Mouse (Mus musculus): ENCODE measurements at regions not wholly inside any gene's neighbourhood (a gene's known extent, or its start where the extent isn't known, plus 50 kb on each side); places are given as distances from the start of the nearest gene placed in this dataset.

GRCm38 (mm10) chr7:119384670-119385241 is 74.3 kb downstream of the Gp2 start:
- ATAC-seq (ENCODE audit: low FRiP score, low read depth) (peak; percentile 34; the same call in 1 of the 2 replicates), DNase-seq (ENCODE audit: low spot score) (no peak)
- Histone ChIP-seq H3K4me2 (replicated peaks; ENCODE audit: low read depth, low read length, severe bottlenecking) (no peak overlapping the region), H3K27ac (replicated peaks; ENCODE audit: low read depth, low read length) (no peak overlapping the region), H3K36me3 (ENCODE audit: control insufficient read depth, insufficient read depth, low read length) (no peaks in the 10 kb centered on the region), H3K4me1 (ENCODE audit: control insufficient read depth, insufficient read depth, low read length) (no peaks in the 10 kb centered on the region), H3K4me3 (replicated peaks; ENCODE audit: low read length) (no peak overlapping the region), H3K9me3 (ENCODE audit: control insufficient read depth, low read length) (no peaks in the 10 kb centered on the region), H3K27me3 (ENCODE audit: control insufficient read depth, insufficient read depth, low read length) (no peaks in the 10 kb centered on the region), H3K9ac (ENCODE audit: low read depth, low read length, severe bottlenecking) (no peak overlapping the region)
- TF ChIP-seq POLR2A (IDR thresholded peaks at IDR 0.05; ENCODE audit: borderline replicate concordance, extremely low read depth, insufficient read depth, insufficient read length) = no peak
- 69% methylated on average over 7 of the region's 7 CpGs for WGBS

DNA sequence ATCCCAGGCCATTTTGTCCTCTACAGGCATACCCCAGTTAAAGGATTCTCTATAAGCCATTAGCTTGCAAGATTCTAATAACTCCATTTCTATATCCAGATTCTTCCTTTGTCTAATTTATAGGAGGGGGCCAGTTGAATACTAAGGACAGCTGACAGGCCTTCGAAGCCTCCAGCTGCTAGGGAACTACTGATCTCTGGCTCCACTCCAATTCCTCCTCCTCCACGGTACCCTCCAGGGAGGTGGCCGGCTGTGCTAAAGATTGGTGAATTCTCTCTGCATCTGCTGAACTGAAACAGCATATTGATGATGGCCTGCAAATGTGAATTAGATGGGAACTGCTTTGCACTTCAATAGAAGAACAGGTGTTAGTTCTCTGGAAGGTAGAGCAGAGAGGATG is 79.2 kb downstream of the Gp2 start:
- ATAC-seq (ENCODE audit: low FRiP score, low read depth) = no peak
- WGBS = 68% methylated on average over 3 of the region's 3 CpGs
- peak; percentile 36 for DNase-seq (ENCODE audit: low spot score)

DNA sequence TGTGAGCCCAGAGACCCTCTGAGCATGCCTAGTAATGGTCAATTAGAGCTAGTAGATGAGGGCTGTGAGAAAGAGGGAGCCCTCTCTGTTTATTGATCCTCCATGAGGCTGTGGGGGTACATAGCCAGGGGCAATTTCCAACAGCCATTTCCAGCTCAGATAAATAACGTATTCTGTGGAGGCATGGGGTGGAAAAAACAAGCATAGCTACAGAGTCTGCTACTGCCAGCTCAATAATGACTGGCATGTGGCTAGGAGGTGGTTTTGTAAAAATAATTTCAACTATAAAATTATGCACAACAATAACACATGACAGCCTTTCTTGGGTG is 94.9 kb downstream of the Gp2 start:
- Histone ChIP-seq H3K9me3 (ENCODE audit: control insufficient read depth, low read length) (no peaks in the 10 kb centered on the region), H3K36me3 (ENCODE audit: control insufficient read depth, insufficient read depth, low read length) (no peaks in the 10 kb centered on the region), H3K4me1 (ENCODE audit: control insufficient read depth, insufficient read depth, low read length) (no peaks in the 10 kb centered on the region), H3K9ac (ENCODE audit: low read depth, low read length, severe bottlenecking) (no peak overlapping the region), H3K27me3 (ENCODE audit: control insufficient read depth, insufficient read depth, low read length) (no peaks in the 10 kb centered on the region), H3K27ac (replicated peaks; ENCODE audit: low read depth, low read length) (no peak overlapping the region), H3K4me3 (replicated peaks; ENCODE audit: low read length) (no peak overlapping the region), H3K4me2 (replicated peaks; ENCODE audit: low read depth, low read length, severe bottlenecking) (no peak overlapping the region)
- ATAC-seq (ENCODE audit: low FRiP score, low read depth) (no peak), DNase-seq (ENCODE audit: low spot score) (no peak)
- TF ChIP-seq POLR2A (IDR thresholded peaks at IDR 0.05; ENCODE audit: borderline replicate concordance, extremely low read depth, insufficient read depth, insufficient read length) = no peak
- 36% methylated on average over 1 of the region's 1 CpGs for WGBS

More for the DNA sequence above, 79.2 kb downstream of the Gp2 start:
- Histone ChIP-seq H3K9me3 (ENCODE audit: control insufficient read depth, low read length) (no peaks in the 10 kb centered on the region), H3K4me3 (replicated peaks; ENCODE audit: low read length) (no peak overlapping the region), H3K4me2 (replicated peaks; ENCODE audit: low read depth, low read length, severe bottlenecking) (no peak overlapping the region), H3K27me3 (ENCODE audit: control insufficient read depth, insufficient read depth, low read length) (no peaks in the 10 kb centered on the region), H3K4me1 (ENCODE audit: control insufficient read depth, insufficient read depth, low read length) (no peaks in the 10 kb centered on the region), H3K9ac (ENCODE audit: low read depth, low read length, severe bottlenecking) (no peak overlapping the region), H3K36me3 (ENCODE audit: control insufficient read depth, insufficient read depth, low read length) (no peaks in the 10 kb centered on the region), H3K27ac (replicated peaks; ENCODE audit: low read depth, low read length) (no peak overlapping the region)
- TF ChIP-seq POLR2A (IDR thresholded peaks at IDR 0.05; ENCODE audit: borderline replicate concordance, extremely low read depth, insufficient read depth, insufficient read length) = no peak

DNA sequence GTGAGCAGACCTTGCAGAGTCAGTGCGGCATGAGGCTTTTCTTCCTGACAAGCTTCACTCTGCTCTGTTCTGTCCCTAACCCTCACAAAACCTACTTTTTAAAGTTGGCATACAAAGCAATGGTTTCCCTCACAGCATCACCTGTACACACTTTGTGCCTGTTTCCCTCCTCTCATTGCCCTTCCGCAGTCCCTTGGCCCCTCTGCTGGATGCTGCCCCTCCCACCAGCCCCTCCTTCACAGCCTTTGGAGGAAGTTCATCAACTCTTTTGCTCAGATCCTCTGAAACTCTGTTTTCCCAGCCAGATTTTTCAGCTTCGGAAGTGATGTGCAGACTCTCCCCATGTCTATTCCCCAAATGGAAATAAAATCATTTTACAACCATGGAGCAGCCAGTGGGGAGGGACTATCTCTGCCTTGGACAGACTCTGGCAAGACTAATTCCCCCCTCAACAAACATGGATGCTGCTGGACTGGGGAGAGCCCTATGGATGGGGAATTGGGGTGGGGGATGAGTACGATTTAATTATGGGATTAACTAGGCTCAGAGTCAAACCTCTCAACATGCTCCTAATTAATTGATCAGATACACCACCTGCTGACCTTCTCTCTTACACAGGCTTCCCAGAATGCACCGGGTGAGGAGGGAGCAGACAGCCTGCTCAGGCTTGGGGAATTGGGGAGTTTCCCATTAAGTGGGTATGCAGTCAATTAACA is 95.4 kb downstream of the Gp2 start:
- H3K4me1 ChIP-seq (ENCODE audit: control insufficient read depth, insufficient read depth, low read length) = no peaks in the 10 kb centered on the region
- H3K4me2 ChIP-seq (replicated peaks; ENCODE audit: low read depth, low read length, severe bottlenecking) = no peak overlapping the region
- no peak for ATAC-seq (ENCODE audit: low FRiP score, low read depth)
- WGBS = 51% methylated on average over 5 of the region's 5 CpGs
- no peaks in the 10 kb centered on the region for H3K9me3 ChIP-seq (ENCODE audit: control insufficient read depth, low read length)
- H3K9ac ChIP-seq (ENCODE audit: low read depth, low read length, severe bottlenecking) = no peak overlapping the region
- H3K27ac ChIP-seq (replicated peaks; ENCODE audit: low read depth, low read length) = no peak overlapping the region
- H3K27me3 ChIP-seq (ENCODE audit: control insufficient read depth, insufficient read depth, low read length) = no peaks in the 10 kb centered on the region
- no peak for TF ChIP-seq POLR2A (IDR thresholded peaks at IDR 0.05; ENCODE audit: borderline replicate concordance, extremely low read depth, insufficient read depth, insufficient read length)
- DNase-seq (ENCODE audit: low spot score) = no peak
- H3K36me3 ChIP-seq (ENCODE audit: control insufficient read depth, insufficient read depth, low read length) = no peaks in the 10 kb centered on the region
- no peak overlapping the region for H3K4me3 ChIP-seq (replicated peaks; ENCODE audit: low read length)

DNA sequence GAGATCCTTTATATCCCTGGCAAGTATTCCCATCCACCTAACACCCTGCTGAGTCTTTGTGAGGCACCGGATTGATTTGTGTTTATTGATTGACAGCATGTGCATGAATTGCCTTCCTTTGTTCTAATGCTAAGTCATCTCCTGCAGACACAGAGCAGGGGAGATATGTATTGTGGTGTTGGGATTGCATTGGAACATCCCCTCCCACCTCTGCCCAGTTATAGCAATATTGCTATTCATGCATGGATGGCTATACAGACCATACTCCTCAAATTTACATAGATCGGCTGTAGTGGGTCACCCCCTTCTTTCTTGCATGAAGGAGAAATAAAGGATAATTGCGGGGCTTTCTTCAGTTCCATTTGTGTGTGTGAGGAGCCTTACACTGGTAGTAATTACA is 101.7 kb downstream of the Gp2 start:
- H3K4me2 ChIP-seq (replicated peaks; ENCODE audit: low read depth, low read length, severe bottlenecking) = no peak overlapping the region
- no peak for ATAC-seq (ENCODE audit: low FRiP score, low read depth)
- no peaks in the 10 kb centered on the region for H3K27me3 ChIP-seq (ENCODE audit: control insufficient read depth, insufficient read depth, low read length)
- 83% methylated on average over 3 of the region's 3 CpGs for WGBS
- no peak overlapping the region for H3K27ac ChIP-seq (replicated peaks; ENCODE audit: low read depth, low read length)
- H3K9ac ChIP-seq (ENCODE audit: low read depth, low read length, severe bottlenecking) = no peak overlapping the region
- no peaks in the 10 kb centered on the region for H3K36me3 ChIP-seq (ENCODE audit: control insufficient read depth, insufficient read depth, low read length)
- no peak for DNase-seq (ENCODE audit: low spot score)
- H3K9me3 ChIP-seq (ENCODE audit: control insufficient read depth, low read length) = no peaks in the 10 kb centered on the region
- no peaks in the 10 kb centered on the region for H3K4me1 ChIP-seq (ENCODE audit: control insufficient read depth, insufficient read depth, low read length)
- no peak for TF ChIP-seq POLR2A (IDR thresholded peaks at IDR 0.05; ENCODE audit: borderline replicate concordance, extremely low read depth, insufficient read depth, insufficient read length)
- no peak overlapping the region for H3K4me3 ChIP-seq (replicated peaks; ENCODE audit: low read length)

Measured in limb, embryonic 14.5 days (tissue).